Mouse (Mus musculus) stomach, postnatal 0 days (tissue): ENCODE data around the gene Sox6.

Experiments used
- CTCF ChIP-seq: IDR thresholded peaks from 2 replicates; pipeline ENCODE4 v1.5.1; 2016; ENCODE audit warnings: antibody characterized with exemption, low read depth, mild to moderate bottlenecking, moderate library complexity
- EP300 ChIP-seq: optimal IDR thresholded peaks from 2 replicates; pipeline ENCODE3; 2016; ENCODE audit warnings: antibody characterized with exemption

DNA sequence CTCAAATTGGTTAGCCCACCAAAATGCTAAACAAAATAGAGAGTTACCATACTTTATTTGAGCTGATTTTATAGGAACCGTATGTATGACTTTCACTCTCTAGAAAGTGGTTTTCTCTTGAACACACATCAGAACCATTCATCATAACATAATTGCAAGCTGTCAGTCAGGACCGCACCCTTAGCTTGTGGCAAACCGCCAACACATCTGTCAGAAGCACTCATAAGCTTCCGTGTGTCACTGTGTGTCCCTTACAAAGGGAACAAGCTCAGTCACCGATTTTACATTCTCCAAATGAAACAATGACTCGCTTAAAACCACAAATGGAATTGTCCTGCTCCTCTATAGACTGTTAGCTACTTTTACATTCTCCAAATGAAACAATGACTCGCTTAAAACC, 304.5 kb downstream of the Sox6 start:
- TF ChIP-seq CTCF, result no peak
- no peak for TF ChIP-seq EP300
